9 mouse cellular contexts compared by ENCODE assay signal in genomic region chr5:106926369-106926686, GRCm38 (mm10). TPM values are rescaled to one million over a fixed set of nuclear protein-coding genes. Genes with fewer than 3 reads are reported as not detected.
DNase-seq lines count a peak whose midpoint lies in the region; ATAC-seq lines count a peak whose summit lies in the region.
"Had no signal": no experiment of that assay in that cellular context is flagged by ENCODE, and none has a peak within 500 bp of the region (broad histone marks: within the 10 kb centered on the region; RNA-seq: fewer than 3 reads in every experiment).

No protein-coding gene starts in this region.

- peak overlapping the region; percentile 86 for H3K4me2 ChIP-seq in kidney, embryonic 15.5 days
- H3K4me2 ChIP-seq in embryonic facial prominence, embryonic 11.5 days (ENCODE audit: low read depth, low read length) = peak overlapping the region; percentile 75
- H3K4me2 ChIP-seq in hindbrain, embryonic 13.5 days = peak overlapping the region; percentile 57
- H3K4me2 ChIP-seq in midbrain, embryonic 14.5 days (ENCODE audit: low read length) = peak overlapping the region; percentile 59

- H3K27me3 ChIP-seq in kidney, embryonic 15.5 days = no peaks in the 10 kb centered on the region
- no peaks in the 10 kb centered on the region for H3K27me3 ChIP-seq in embryonic facial prominence, embryonic 11.5 days (ENCODE audit: control insufficient read depth, insufficient read depth, low read length)
- no peaks in the 10 kb centered on the region for H3K27me3 ChIP-seq in hindbrain, embryonic 13.5 days
- H3K27me3 ChIP-seq in midbrain, embryonic 14.5 days (ENCODE audit: control insufficient read depth, insufficient read depth, low read length) = no peaks in the 10 kb centered on the region

- H3K27ac ChIP-seq in kidney, embryonic 15.5 days = no peak overlapping the region
- no peak overlapping the region for H3K27ac ChIP-seq in embryonic facial prominence, embryonic 11.5 days (replicated peaks; ENCODE audit: low read depth, low read length)
- peak overlapping the region; percentile 91 for H3K27ac ChIP-seq in hindbrain, embryonic 13.5 days
- peak overlapping the region; percentile 94 for H3K27ac ChIP-seq in midbrain, embryonic 14.5 days (replicated peaks; ENCODE audit: low read depth, low read length)

- H3K36me3 ChIP-seq in kidney, embryonic 15.5 days = no peaks in the 10 kb centered on the region
- H3K36me3 ChIP-seq in embryonic facial prominence, embryonic 11.5 days (replicated peaks; ENCODE audit: control insufficient read depth, insufficient read depth, low read depth, low read length) = no peaks in the 10 kb centered on the region
- H3K36me3 ChIP-seq in hindbrain, embryonic 13.5 days = peaks cover 4% of the 10 kb centered on the region
- no peaks in the 10 kb centered on the region for H3K36me3 ChIP-seq in midbrain, embryonic 14.5 days (ENCODE audit: control insufficient read depth, insufficient read depth, low read length)

- 0 out of 2 replicates have a peak, but pooled peaks have one; percentile 22 for ATAC-seq in kidney, embryonic 15.5 days (replicated peaks; ENCODE audit: low FRiP score)
- ATAC-seq in embryonic facial prominence, embryonic 11.5 days (replicated peaks; ENCODE audit: insufficient number of reproducible peaks, low FRiP score, low TSS enrichment, low read depth) = no peak
- ATAC-seq in hindbrain, embryonic 13.5 days (ENCODE audit: low FRiP score) = no peak
- ATAC-seq in midbrain, embryonic 14.5 days (ENCODE audit: low FRiP score, low TSS enrichment) = peak; percentile 36; the same call in 1 of the 2 replicates

- peak overlapping the region; percentile 60 for H3K4me3 ChIP-seq in kidney, embryonic 15.5 days (replicated peaks)
- peak overlapping the region; percentile 72 for H3K4me3 ChIP-seq in embryonic facial prominence, embryonic 11.5 days (ENCODE audit: low read depth, low read length)
- peak overlapping the region; percentile 54 for H3K4me3 ChIP-seq in hindbrain, embryonic 13.5 days
- H3K4me3 ChIP-seq in midbrain, embryonic 14.5 days (replicated peaks; ENCODE audit: low read depth, low read length) = peak overlapping the region; percentile 52

- no peaks in the 10 kb centered on the region for H3K9me3 ChIP-seq in kidney, embryonic 15.5 days (replicated peaks)
- no peaks in the 10 kb centered on the region for H3K9me3 ChIP-seq in embryonic facial prominence, embryonic 11.5 days (replicated peaks; ENCODE audit: control insufficient read depth, low read length)
- no peaks in the 10 kb centered on the region for H3K9me3 ChIP-seq in hindbrain, embryonic 13.5 days
- H3K9me3 ChIP-seq in midbrain, embryonic 14.5 days (ENCODE audit: control insufficient read depth, low read length) = no peaks in the 10 kb centered on the region

- H3K9ac ChIP-seq in kidney, embryonic 15.5 days = peak overlapping the region; percentile 61
- peak overlapping the region; percentile 78 for H3K9ac ChIP-seq in embryonic facial prominence, embryonic 11.5 days (replicated peaks; ENCODE audit: low read length)
- H3K9ac ChIP-seq in hindbrain, embryonic 13.5 days = peak overlapping the region; percentile 79
- H3K9ac ChIP-seq in midbrain, embryonic 14.5 days (replicated peaks; ENCODE audit: low read length) = peak overlapping the region; percentile 76

- 0 out of 2 replicates have a peak, but pooled peaks cover 6% of the 10 kb centered on the region for H3K4me1 ChIP-seq in kidney, embryonic 15.5 days
- no peaks in the 10 kb centered on the region for H3K4me1 ChIP-seq in embryonic facial prominence, embryonic 11.5 days (ENCODE audit: control insufficient read depth, insufficient read depth, low read length)
- peaks cover 3% of the 10 kb centered on the region for H3K4me1 ChIP-seq in hindbrain, embryonic 13.5 days (replicated peaks)
- H3K4me1 ChIP-seq in midbrain, embryonic 14.5 days (ENCODE audit: control insufficient read depth, insufficient read depth, low read length) = peaks cover 5% of the 10 kb centered on the region; the same call in 1 of the 2 replicates

- no peak for DNase-seq in kidney, adult 9 months
- DNase-seq in embryonic facial prominence, embryonic 11.5 days (ENCODE audit: low spot score) = no peak
- DNase-seq in midbrain, embryonic 14.5 days = no peak
- DNase-seq in cerebellum, adult 8-10 months = no peak
- DNase-seq in right cerebral cortex, adult 18-20 months = no peak
- no peak for DNase-seq in gastrocnemius, postnatal 25 days

- WGBS in kidney, embryonic 15.5 days = 39% methylated on average over 4 of the region's 4 CpGs
- 27% methylated on average over 4 of the region's 4 CpGs for WGBS in embryonic facial prominence, embryonic 11.5 days
- 28% methylated on average over 4 of the region's 4 CpGs for WGBS in hindbrain, embryonic 13.5 days
- WGBS in midbrain, embryonic 14.5 days = 20% methylated on average over 4 of the region's 4 CpGs

RNA-seq across cellular contexts. Expression of gene Hfm1, which starts 0.2 kb away (rescaled TPM):
- polyA plus RNA-seq in kidney, embryonic 15.5 days (2015; fragmentation: Nextera tagmentation; extraction: Ambion mirVana) = 1.8 and 1.9 TPM in 2 replicates
- 4.1 and 5.1 TPM in 2 replicates for polyA plus RNA-seq in embryonic facial prominence, embryonic 11.5 days (2014; fragmentation: Nextera tagmentation; extraction: Ambion mirVana)
- polyA plus RNA-seq in hindbrain, embryonic 13.5 days (2015; fragmentation: Nextera tagmentation; extraction: Ambion mirVana) = 5.9 and 6.7 TPM in 2 replicates
- polyA plus RNA-seq in midbrain, embryonic 14.5 days (2014; fragmentation: Nextera tagmentation; extraction: Ambion mirVana) = 7.9 and 9.2 TPM in 2 replicates
- total RNA-seq in gastrocnemius, postnatal 25 days (2021) = not detected
- total RNA-seq: neutrophil, adult 5-6 weeks had no signal

RNA-seq across cellular contexts. Expression of gene Cdc7, which starts 37.8 kb away (rescaled TPM):
- polyA plus RNA-seq in kidney, embryonic 15.5 days (2015; fragmentation: Nextera tagmentation; extraction: Ambion mirVana) = 41.7 and 46.5 TPM in 2 replicates
- 69.0 and 70.4 TPM in 2 replicates for polyA plus RNA-seq in embryonic facial prominence, embryonic 11.5 days (2014; fragmentation: Nextera tagmentation; extraction: Ambion mirVana)
- polyA plus RNA-seq in hindbrain, embryonic 13.5 days (2015; fragmentation: Nextera tagmentation; extraction: Ambion mirVana) = 40.6 and 41.1 TPM in 2 replicates
- polyA plus RNA-seq in midbrain, embryonic 14.5 days (2014; fragmentation: Nextera tagmentation; extraction: Ambion mirVana) = 35.8 and 46.9 TPM in 2 replicates
- under 1 TPM; 0.31 to 0.46 TPM for total RNA-seq in gastrocnemius, postnatal 25 days (2021)

Comparison
In these comparisons a context has a peak if more than half of its experiments do, and no peak if none do; other contexts are left out.
1. ATAC-seq: peak in kidney, embryonic 15.5 days (single experiment) and midbrain, embryonic 14.5 days (single experiment); none in embryonic facial prominence, embryonic 11.5 days (single experiment) and hindbrain, embryonic 13.5 days (single experiment).
2. H3K27ac ChIP-seq: peak in hindbrain, embryonic 13.5 days (single experiment) and midbrain, embryonic 14.5 days (single experiment); none in kidney, embryonic 15.5 days (single experiment) and embryonic facial prominence, embryonic 11.5 days (single experiment).
3. Peak in every context shown above with its lines, with median percentiles within 50 percentile points of each other: H3K4me2 ChIP-seq, H3K4me3 ChIP-seq and H3K9ac ChIP-seq.